Mouse (Mus musculus) layer of hippocampus, adult 18-20 months (tissue): ENCODE data around the gene Krtap6-2. TPM values are rescaled to one million over a fixed set of nuclear protein-coding genes. Genes with fewer than 3 reads are reported as not detected.

Source experiments
- DNase-seq, 2 experiments: peaks; one replicate each; pipeline ENCODE4 v3.0.0; 2022; ENCODE audit warnings: low spot score in 2 of 2
- long read RNA-seq: library from polyadenylated mRNA; stranded (forward); transcript quantifications from one replicate; pipeline ENCODE4 v2.0.0, GENCODE M21; 2021
- total RNA-seq, 2 experiments: library from RNA; stranded (reverse); gene quantifications; 2 replicates each; pipeline ENCODE4 v1.2.3; 2021

Krtap6-2 gene
- not detected for total RNA-seq
- long read RNA-seq: 0 reads

- DNase-seq: no peak
Observed at GRCm38 (mm10) chr16:89420011-89420410, at the start of gene Krtap6-2. Gene Krtap6-2, minus strand, starts transcription at chr16:89420111.

- no peak for DNase-seq
Observed at GRCm38 (mm10) chr16:89461189-89461588, 41.3 kb upstream of the Krtap6-2 start.

- no peak for DNase-seq
Observed at GRCm38 (mm10) chr16:89429586-89429985, 9.7 kb upstream of the Krtap6-2 start.

- no peak for DNase-seq
Observed at GRCm38 (mm10) chr16:89425310-89425709, 5.4 kb upstream of the Krtap6-2 start.

- DNase-seq: no peak
Observed at GRCm38 (mm10) chr16:89416311-89416710, 3.6 kb downstream of the Krtap6-2 start.

GRCm38 (mm10) chr16:89410345-89411068 is 9.4 kb downstream of the Krtap6-2 start:
- no peak for DNase-seq

- no peak for DNase-seq
Observed at GRCm38 (mm10) chr16:89403768-89404167, 16.1 kb downstream of the Krtap6-2 start, which contains the start of gene Krtap21-1. Gene Krtap21-1, minus strand, starts transcription at chr16:89403868.

GRCm38 (mm10) chr16:89372734-89373461 is 47.0 kb downstream of the Krtap6-2 start:
- DNase-seq: no peak

Other genes with a start within 250 kb of the Krtap6-2 start
- not detected for gene 1110057P08Rik, start 245.4 kb downstream of the Krtap6-2 start, total RNA-seq
- gene Krtap20-2, start 214.2 kb downstream of the Krtap6-2 start, total RNA-seq: not detected
- gene Krtap21-1, start 16.2 kb downstream of the Krtap6-2 start, total RNA-seq: not detected
- gene Krtap8-1, start 67.8 kb upstream of the Krtap6-2 start, total RNA-seq: not detected
- not detected for gene Krtap7-1, start 88.2 kb upstream of the Krtap6-2 start, total RNA-seq
- not detected for gene Krtap11-1, start 151.1 kb upstream of the Krtap6-2 start, total RNA-seq